Mouse (Mus musculus) G1E (cell line): ENCODE results near the gene Nuak2.

ENCODE experiments used
- CTCF ChIP-seq: IDR thresholded peaks from 2 replicates; pipeline ENCODE4 v1.5.1; 2012; ENCODE audit warnings: low read depth, low read length, inconsistent platforms, mixed read lengths
- GATA1 ChIP-seq: IDR thresholded peaks from 2 replicates; pipeline ENCODE4 v1.6.1; 2012; ENCODE audit warnings: borderline replicate concordance, low read length, inconsistent platforms, mixed read lengths
- GATA2 ChIP-seq: IDR thresholded peaks from 2 replicates; pipeline ENCODE4 v1.6.1; 2012; ENCODE audit warnings: low read depth, low read length, inconsistent platforms, borderline replicate concordance
- POLR2AphosphoS5 ChIP-seq: IDR thresholded peaks from 2 replicates; pipeline ENCODE4 v1.6.1; 2012; ENCODE audit warnings: low read depth, low read length, inconsistent platforms; ENCODE audit not compliant: insufficient replicate concordance
- TAL1 ChIP-seq: conservative IDR thresholded peaks from 2 replicates; pipeline ENCODE4 v1.6.1; 2012; ENCODE audit warnings: low read depth, low read length, inconsistent platforms, mixed read lengths

DNA sequence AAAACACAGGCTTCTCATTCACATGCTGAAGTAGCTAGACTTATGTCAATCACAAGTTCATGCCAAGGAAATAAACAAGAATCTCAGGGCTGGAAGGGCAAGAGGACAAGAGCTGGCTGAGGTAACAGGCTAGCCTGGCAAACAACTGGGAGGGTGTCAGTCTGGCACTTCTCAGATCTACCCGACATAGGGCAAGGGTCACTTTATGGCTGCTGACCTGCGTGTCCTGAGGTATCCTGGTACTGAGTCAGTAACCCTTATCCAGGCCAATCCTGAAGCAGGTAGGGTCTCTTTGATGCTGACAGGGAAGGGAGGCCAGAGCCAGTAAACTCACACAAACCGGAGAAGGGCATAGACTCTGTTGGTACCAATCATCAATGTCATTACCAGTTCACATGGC lies 12.6 kb downstream of the Nuak2 start:
- TF ChIP-seq CTCF: no peak
- no peak for TF ChIP-seq GATA1
- no peak for TF ChIP-seq TAL1
- TF ChIP-seq GATA2: no peak
- no peak for TF ChIP-seq POLR2AphosphoS5
